8 mouse cellular contexts compared by ENCODE assay signal in genomic region chr4:150030449-150031233, GRCm38 (mm10). TPM values are rescaled to one million over a fixed set of nuclear protein-coding genes. Genes with fewer than 3 reads are reported as not detected.
DNase-seq lines count a peak whose midpoint lies in the region; ATAC-seq and TF ChIP-seq lines count a peak whose summit lies in the region.

No protein-coding gene starts in this region.

- H3K4me3 ChIP-seq in forebrain, embryonic 12.5 days (replicated peaks): peak overlapping the region; percentile 43
- peak overlapping the region; percentile 50 for H3K4me3 ChIP-seq in kidney, embryonic 15.5 days (replicated peaks)
- peak overlapping the region; percentile 47 for H3K4me3 ChIP-seq in stomach, postnatal 0 days (ENCODE audit: low read depth, low read length)

- no peak overlapping the region for H3K27ac ChIP-seq in forebrain, embryonic 12.5 days
- H3K27ac ChIP-seq in kidney, embryonic 15.5 days: no peak overlapping the region
- H3K27ac ChIP-seq in stomach, postnatal 0 days (replicated peaks): no peak overlapping the region

- no peak for TF ChIP-seq EP300 in stomach, postnatal 0 days (optimal IDR thresholded peaks at IDR 0.05)

- peak overlapping the region; percentile 74 for H3K4me2 ChIP-seq in forebrain, embryonic 12.5 days
- H3K4me2 ChIP-seq in kidney, embryonic 15.5 days: peak overlapping the region; percentile 92
- H3K4me2 ChIP-seq in stomach, postnatal 0 days (replicated peaks; ENCODE audit: low read depth): peak overlapping the region; percentile 88

- no peaks in the 10 kb centered on the region for H3K36me3 ChIP-seq in forebrain, embryonic 12.5 days (replicated peaks)
- H3K36me3 ChIP-seq in kidney, embryonic 15.5 days: no peaks in the 10 kb centered on the region
- no peaks in the 10 kb centered on the region for H3K36me3 ChIP-seq in stomach, postnatal 0 days (ENCODE audit: control insufficient read depth, insufficient read depth, low read length)

- no peak for TF ChIP-seq CTCF in stomach, postnatal 0 days (IDR thresholded peaks at IDR 0.05; ENCODE audit: low read depth)

- peaks cover 96% of the 10 kb centered on the region for H3K27me3 ChIP-seq in forebrain, embryonic 12.5 days
- peaks cover 95% of the 10 kb centered on the region for H3K27me3 ChIP-seq in kidney, embryonic 15.5 days
- peaks cover 8% of the 10 kb centered on the region for H3K27me3 ChIP-seq in stomach, postnatal 0 days (ENCODE audit: control insufficient read depth, insufficient read depth, low read length)

- H3K9me3 ChIP-seq in forebrain, embryonic 12.5 days: no peaks in the 10 kb centered on the region
- H3K9me3 ChIP-seq in kidney, embryonic 15.5 days (replicated peaks): no peaks in the 10 kb centered on the region
- H3K9me3 ChIP-seq in stomach, postnatal 0 days (ENCODE audit: control insufficient read depth, low read length): no peaks in the 10 kb centered on the region

- peak; percentile 30 for DNase-seq in ovary, postnatal 36 days (ENCODE audit: low spot score)
- no peak for DNase-seq in ovary, postnatal 10 days (ENCODE audit: low spot score)
- peak; percentile 85 for DNase-seq in brain, adult 2 months (ENCODE audit: low read depth, low spot score)
- peak; percentile 43 for DNase-seq in mesoderm, embryonic 11.5 days (ENCODE audit: low read depth, low spot score)
- peak; percentile 38 for DNase-seq in stomach, postnatal 0 days (ENCODE audit: low spot score)
- DNase-seq in ovary, adult 18-20 months (ENCODE audit: low spot score): no peak

- peak overlapping the region; percentile 46 for H3K9ac ChIP-seq in forebrain, embryonic 12.5 days
- peak overlapping the region; percentile 37 for H3K9ac ChIP-seq in kidney, embryonic 15.5 days
- H3K9ac ChIP-seq in stomach, postnatal 0 days (ENCODE audit: low read length): peak overlapping the region; percentile 47; the same call in 1 of the 2 replicates

- H3K4me1 ChIP-seq in forebrain, embryonic 12.5 days: peaks cover 26% of the 10 kb centered on the region
- peaks cover 38% of the 10 kb centered on the region for H3K4me1 ChIP-seq in kidney, embryonic 15.5 days
- 0 out of 2 replicates have a peak, but pooled peaks cover 3% of the 10 kb centered on the region for H3K4me1 ChIP-seq in stomach, postnatal 0 days (replicated peaks; ENCODE audit: control insufficient read depth, insufficient read depth)

- WGBS in forebrain, embryonic 12.5 days: under 1% methylated on average over 28 of the region's 28 CpGs
- under 1% methylated on average over 28 of the region's 28 CpGs for WGBS in kidney, embryonic 15.5 days
- WGBS in stomach, postnatal 0 days: under 1% methylated on average over 28 of the region's 28 CpGs

- ATAC-seq in forebrain, embryonic 12.5 days (ENCODE audit: low FRiP score): no peak
- no peak for ATAC-seq in kidney, embryonic 15.5 days (replicated peaks; ENCODE audit: low FRiP score)
- ATAC-seq in stomach, postnatal 0 days (ENCODE audit: low FRiP score, low TSS enrichment): 0 out of 2 replicates have a peak, but pooled peaks have one; percentile 25

RNA-seq across cellular contexts. Expression of gene H6pd, which starts 21.8 kb away (rescaled TPM):
- 2.8 and 3.0 TPM in 2 replicates for polyA plus RNA-seq in forebrain, embryonic 12.5 days (2016; fragmentation: Nextera tagmentation; extraction: Ambion mirVana)
- 17.8 and 18.5 TPM in 2 replicates for polyA plus RNA-seq in kidney, embryonic 15.5 days (2015; fragmentation: Nextera tagmentation; extraction: Ambion mirVana)
- polyA plus RNA-seq in stomach, postnatal 0 days (2015; fragmentation: Nextera tagmentation; extraction: Ambion mirVana): 11.8 and 12.3 TPM in 2 replicates

RNA-seq across cellular contexts. Expression of gene Gpr157, which starts 56.5 kb away (rescaled TPM):
- 0.32 and 0.54 TPM in 2 replicates for polyA plus RNA-seq in forebrain, embryonic 12.5 days (2016; fragmentation: Nextera tagmentation; extraction: Ambion mirVana)
- polyA plus RNA-seq in kidney, embryonic 15.5 days (2015; fragmentation: Nextera tagmentation; extraction: Ambion mirVana): 0.51 and 0.53 TPM in 2 replicates
- 0.55 and 0.75 TPM in 2 replicates for polyA plus RNA-seq in stomach, postnatal 0 days (2015; fragmentation: Nextera tagmentation; extraction: Ambion mirVana)

Comparison
In these comparisons a context has a peak if more than half of its experiments do, and no peak if none do; other contexts are left out.
1. DNase-seq: peak in ovary, postnatal 36 days (single experiment), brain, adult 2 months (single experiment), mesoderm, embryonic 11.5 days (single experiment) and stomach, postnatal 0 days (single experiment); none in ovary, postnatal 10 days (single experiment) and ovary, adult 18-20 months (single experiment).
2. Peak in every context shown above with its lines, with median percentiles within 50 percentile points of each other: H3K4me2 ChIP-seq, H3K4me3 ChIP-seq and H3K9ac ChIP-seq.